Mouse (Mus musculus) lung, adult 2 months (tissue): ENCODE measurements around the gene Plekha6.

Experiments used
- CTCF ChIP-seq: fragments of 200-500 bp; IDR thresholded peaks from 2 replicates; pipeline ENCODE4 v1.5.1; 2011; ENCODE audit warnings: mild to moderate bottlenecking, low read length, control low read depth; ENCODE audit not compliant: insufficient read depth
- POLR2A ChIP-seq: fragments of 200-500 bp; IDR thresholded peaks from 2 replicates; pipeline ENCODE4 v1.6.1; 2011; ENCODE audit warnings: low read depth, mild to moderate bottlenecking, control low read depth, low read length, borderline replicate concordance; ENCODE audit errors: extremely low read depth

GRCm38 (mm10) chr1:133215360-133215700, 51.3 kb downstream of the Plekha6 start:
- TF ChIP-seq CTCF (no peak), POLR2A (no peak)
